Mouse (Mus musculus): ENCODE measurements around the gene Ppp1r32. TPM values are rescaled to one million over a fixed set of nuclear protein-coding genes. Genes with fewer than 3 reads are reported as not detected.

Gene Ppp1r32
- polyA plus RNA-seq, 1 experiment, result 1.9 TPM

DNA sequence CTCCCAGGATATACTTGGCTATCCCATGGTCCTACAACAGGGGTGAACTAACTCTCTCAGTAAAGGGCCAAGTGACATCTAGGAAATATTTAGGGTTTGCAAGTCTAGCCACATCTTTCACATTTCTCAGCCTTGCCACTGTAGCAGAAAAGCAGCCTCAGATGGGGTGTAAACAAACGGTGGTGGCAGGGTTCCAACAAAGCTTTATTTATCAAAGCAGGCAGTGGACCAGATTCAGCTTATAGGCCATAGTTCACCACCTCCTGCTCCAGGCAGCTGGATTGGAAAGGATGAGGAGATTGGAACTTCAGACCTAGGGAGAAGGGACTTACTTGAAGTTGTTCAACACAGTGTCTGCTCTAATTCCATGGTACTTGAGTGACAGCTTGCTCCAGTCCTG lies 58.0 kb downstream of the Ppp1r32 start:
- DNase-seq (ENCODE audit: low read depth), result no peak

Other genes starting within 250 kb of the Ppp1r32 start
- gene Myrf, start 242.2 kb downstream of the Ppp1r32 start, polyA plus RNA-seq (2012; rRNA removed), result 7.3 and 7.6 TPM in 2 replicates
- 10.1 and 11.5 TPM in 2 replicates for gene Dagla, start 178.1 kb downstream of the Ppp1r32 start, polyA plus RNA-seq (2012; rRNA removed)
- 2.3 and 2.4 TPM in 2 replicates for gene Syt7, start 93.8 kb downstream of the Ppp1r32 start, polyA plus RNA-seq (2012; rRNA removed)
- gene Lrrc10b, start 25.5 kb downstream of the Ppp1r32 start, polyA plus RNA-seq (2012; rRNA removed), result 3.9 and 6.8 TPM in 2 replicates
- gene Cpsf7, start 42.3 kb upstream of the Ppp1r32 start, polyA plus RNA-seq (2012; rRNA removed), result 33.6 and 39.9 TPM in 2 replicates
- 35.1 and 37.9 TPM in 2 replicates for gene Sdhaf2, start 43.2 kb upstream of the Ppp1r32 start, polyA plus RNA-seq (2012; rRNA removed)
- 36.5 and 51.1 TPM in 2 replicates for gene Tmem216, start 73.3 kb upstream of the Ppp1r32 start, polyA plus RNA-seq (2012; rRNA removed)
- 29.9 and 33.4 TPM in 2 replicates for gene Cyb561a3, start 94.2 kb upstream of the Ppp1r32 start, polyA plus RNA-seq (2012; rRNA removed)
- gene Tmem138, start 94.4 kb upstream of the Ppp1r32 start, polyA plus RNA-seq (2012; rRNA removed), result 10.9 and 12.0 TPM in 2 replicates
- gene Ddb1, start 122.4 kb upstream of the Ppp1r32 start, polyA plus RNA-seq (2012; rRNA removed), result 168 and 176 TPM in 2 replicates
- 21.0 and 22.5 TPM in 2 replicates for gene Tkfc, start 122.7 kb upstream of the Ppp1r32 start, polyA plus RNA-seq (2012; rRNA removed)
- gene Vwce, start 151.3 kb upstream of the Ppp1r32 start, polyA plus RNA-seq (2012; rRNA removed), result 0.60 and 1.3 TPM in 2 replicates
- gene Pga5, start 195.1 kb upstream of the Ppp1r32 start, polyA plus RNA-seq (2012; rRNA removed), result 0.31 TPM in 1 of 2 replicates, not detected in the other
- gene Vps37c, start 205.8 kb upstream of the Ppp1r32 start, polyA plus RNA-seq (2012; rRNA removed), result 25.5 and 30.3 TPM in 2 replicates

All from gonadal fat pad, adult 2 months (tissue).